Mouse (Mus musculus) forelimb bud, embryonic 11.5 days (tissue): Measurements from ENCODE around the gene Cd180.
"Not testable (repeated sequence)": the region's sequence is repeated elsewhere in the genome, so short reads cannot be mapped to it uniquely, and the experiment has no call there.

Experiments
- DNase-seq: peaks from one replicate; pipeline ENCODE4 v3.0.0-alpha.2; 2012; ENCODE audit warnings: low read depth, low spot score

Cd180 gene

DNA sequence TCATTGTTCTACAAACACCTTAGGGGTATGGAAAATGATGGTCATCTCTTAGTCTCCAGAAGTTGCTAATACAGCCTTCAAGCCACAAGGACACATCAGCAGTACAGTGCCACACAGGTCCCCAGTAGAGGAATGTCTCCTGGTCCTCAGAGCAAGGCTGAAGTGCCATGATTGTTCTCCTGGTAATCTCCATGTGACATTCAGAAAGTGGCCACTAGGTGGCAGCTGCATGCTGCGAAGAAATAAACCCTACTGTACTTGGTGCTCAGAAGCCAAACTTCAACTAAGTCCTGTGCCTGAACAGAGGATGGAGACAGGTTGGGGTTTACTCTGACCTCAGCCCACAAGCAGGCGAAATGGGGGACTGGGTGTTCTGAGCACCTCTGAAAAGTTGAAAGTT, 14.9 kb upstream of the Cd180 start:
- peak; percentile 88 for DNase-seq

DNA sequence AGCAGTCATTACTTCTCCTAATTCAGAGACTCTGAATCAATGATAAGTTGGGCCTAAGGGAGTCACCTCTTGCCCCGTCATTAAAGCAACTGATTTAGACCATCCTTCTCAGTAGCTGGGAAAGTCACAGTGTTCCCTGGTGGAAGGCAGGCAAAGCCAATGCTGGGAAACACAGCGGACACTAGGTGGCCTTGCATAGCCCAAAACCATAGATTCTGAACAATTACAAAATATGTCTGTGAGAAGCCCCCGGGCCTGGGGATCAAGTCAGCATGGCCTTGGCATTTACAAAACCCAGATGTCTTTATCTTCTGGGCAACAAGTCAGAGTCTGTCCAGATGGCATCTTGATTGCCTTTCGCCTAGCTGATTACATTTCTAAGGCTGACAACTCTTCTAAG, 8.5 kb upstream of the Cd180 start:
- DNase-seq: no peak

DNA sequence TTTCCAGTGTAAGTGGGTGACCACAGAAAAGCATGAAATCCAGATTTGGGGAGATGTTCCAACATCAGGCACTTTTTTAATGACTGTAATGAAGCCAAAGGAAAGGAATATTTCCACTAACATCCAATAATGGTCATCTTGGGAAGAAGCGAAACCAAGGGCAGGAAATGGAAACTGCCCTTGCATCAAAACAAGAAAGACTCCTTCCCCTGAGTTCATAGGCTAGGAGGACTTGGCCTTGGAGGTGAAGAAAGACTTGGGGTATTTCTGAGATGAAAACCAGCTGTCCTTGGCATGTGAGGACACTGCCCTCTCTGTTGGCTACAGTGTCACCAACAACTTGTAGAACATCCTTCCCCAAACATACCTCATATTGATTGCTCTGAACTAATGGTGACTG, 5.2 kb upstream of the Cd180 start:
- DNase-seq: no peak

DNA sequence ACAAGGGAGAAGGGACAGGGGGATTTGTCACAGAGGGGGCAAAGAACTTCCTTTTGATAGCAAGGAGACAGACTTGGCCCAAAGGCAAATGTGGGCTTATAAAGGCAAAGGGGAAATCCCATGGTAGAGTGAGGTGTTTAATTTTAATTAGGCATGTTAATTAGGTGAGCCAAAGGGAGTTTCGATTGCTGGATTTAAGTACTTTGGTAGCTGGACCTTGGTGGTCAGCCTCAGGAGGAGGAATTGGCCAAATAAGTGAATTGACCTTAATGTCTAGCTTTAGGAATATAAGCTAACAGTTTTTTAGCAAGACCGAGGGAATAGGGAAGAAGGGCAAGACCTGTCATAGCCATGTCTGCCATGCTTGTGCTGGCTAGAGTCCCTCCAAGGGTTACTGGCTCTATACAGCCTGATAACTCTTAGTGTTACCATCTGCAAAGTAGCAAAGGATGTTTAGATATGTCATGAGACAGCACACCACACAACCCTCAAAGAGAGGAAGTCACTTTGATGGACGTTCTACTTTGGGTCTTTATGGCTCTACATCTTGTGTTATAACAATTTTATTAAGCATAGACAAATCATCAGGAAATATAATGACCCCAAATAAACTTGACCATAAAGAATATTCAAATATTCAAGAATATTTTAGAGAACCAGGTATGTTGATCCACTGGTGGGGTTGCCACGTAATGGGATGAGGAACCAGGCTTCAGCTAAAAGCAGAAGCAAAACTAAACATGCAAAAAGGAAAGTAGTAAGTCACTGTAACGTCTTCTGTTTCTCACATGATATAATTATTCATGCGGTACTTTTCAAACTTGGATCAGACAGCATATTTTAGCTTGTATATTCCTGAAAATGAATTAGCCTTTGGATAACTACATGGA, 3.9 kb upstream of the Cd180 start:
- DNase-seq: no peak

DNA sequence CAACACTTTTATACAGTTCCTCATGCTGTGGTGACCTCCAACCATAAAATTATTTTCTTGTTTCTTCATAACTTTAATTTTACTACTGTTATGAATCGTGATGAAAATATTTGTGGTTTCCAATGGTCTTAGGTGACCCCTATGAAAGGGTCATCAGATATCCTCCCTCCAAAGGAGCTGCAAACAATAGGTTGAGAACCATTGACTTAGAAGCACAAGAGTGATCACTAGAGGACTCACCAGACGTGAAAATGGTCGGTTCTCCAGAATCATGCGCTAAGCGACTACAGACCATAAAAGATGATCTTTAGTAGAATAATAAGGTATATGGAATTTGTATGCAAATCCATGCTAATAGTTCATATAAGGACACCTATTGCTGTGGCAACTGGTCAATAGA, 3.2 kb upstream of the Cd180 start:
- DNase-seq: no peak

DNA sequence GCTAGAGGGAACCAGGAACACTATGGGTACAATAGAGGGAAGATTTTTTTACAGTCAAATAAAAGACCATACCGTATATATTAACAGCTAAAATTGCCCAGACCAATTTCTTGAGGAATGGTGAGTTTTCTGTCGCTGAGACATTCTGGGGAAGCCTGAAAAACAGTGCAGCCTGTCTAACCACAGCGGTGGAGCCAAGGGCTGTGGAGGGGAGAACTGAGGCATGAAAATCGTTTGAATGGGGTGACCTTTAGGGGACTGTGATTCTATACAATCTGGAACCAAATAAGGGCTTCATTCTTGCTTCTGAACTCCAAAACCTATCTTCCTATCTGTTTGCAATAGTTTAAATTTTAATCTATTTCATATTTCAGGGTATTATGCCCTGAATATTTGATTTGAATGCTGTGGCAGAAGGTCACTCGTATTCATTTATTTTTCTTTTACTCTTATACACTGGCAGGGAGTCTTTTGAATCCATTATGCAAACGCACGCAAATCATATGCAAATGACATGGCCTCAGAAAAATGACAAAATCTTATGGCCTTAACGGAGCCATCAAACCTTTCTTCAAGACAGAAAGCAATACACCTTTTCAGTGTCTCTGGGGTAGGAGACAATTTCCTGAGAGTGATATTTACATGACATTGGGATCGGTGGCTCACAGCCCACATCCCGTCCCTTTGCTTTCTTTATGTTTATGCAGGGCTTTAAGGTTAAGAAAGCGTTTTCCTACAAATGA, 1.8 kb upstream of the Cd180 start:
- DNase-seq: no peak

DNA sequence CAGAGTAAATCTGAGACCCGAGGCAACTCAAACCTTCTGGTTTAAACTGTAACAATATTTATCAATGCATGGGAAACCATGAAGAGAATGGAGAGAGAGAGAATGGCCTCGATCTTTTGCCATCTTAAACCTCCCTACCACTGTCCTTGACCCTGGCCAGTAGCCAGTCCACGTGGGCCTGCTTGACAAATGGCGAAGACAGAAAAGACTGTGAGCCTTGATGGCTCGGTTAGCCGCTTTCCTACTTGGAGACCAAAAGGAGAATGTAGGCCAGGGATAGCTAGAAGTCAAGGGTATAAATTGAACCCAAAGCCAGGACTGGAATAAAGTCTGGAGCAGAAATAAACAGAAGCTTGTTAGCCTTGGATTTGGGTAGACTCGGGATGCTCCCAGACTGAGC, 796 bp downstream of the Cd180 start:
- no peak for DNase-seq

DNA sequence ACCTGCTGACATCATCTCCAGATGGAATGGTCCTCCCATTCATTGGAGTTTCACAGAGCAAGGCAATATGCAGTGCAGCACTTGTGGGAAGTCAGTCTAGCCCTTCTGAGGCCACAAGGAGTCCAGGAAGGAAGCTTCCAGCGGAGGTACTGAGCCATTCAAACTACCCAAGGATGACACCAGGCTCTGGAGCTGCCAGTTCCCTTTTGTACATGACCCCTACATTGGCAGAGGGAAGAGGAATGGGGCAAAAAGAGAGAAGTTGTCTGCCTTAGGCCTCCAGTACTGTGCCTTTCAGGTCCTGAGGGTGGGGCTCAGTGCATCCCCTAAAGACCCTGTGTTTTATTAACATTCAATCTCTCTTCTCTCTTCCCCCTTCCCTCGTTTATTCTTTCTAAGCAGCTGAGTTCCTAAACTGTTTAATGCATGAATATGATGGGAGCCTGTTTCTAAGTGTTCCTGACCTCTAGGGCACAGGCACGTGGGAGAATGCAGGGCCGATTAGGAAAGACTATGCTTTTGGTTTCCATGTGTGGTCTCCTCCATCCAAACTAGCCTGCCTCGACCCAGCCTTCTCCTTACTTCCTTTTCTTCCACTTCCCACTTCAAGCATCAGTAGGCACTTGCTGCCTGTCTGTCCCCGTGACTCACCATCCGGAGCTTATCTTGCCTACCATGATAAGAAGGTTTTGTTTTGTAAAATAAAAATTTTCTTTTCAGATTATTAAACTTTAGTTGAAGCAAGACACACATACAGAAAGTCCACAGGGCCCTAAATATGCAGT, 2.0 kb downstream of the Cd180 start:
- DNase-seq: no peak

DNA sequence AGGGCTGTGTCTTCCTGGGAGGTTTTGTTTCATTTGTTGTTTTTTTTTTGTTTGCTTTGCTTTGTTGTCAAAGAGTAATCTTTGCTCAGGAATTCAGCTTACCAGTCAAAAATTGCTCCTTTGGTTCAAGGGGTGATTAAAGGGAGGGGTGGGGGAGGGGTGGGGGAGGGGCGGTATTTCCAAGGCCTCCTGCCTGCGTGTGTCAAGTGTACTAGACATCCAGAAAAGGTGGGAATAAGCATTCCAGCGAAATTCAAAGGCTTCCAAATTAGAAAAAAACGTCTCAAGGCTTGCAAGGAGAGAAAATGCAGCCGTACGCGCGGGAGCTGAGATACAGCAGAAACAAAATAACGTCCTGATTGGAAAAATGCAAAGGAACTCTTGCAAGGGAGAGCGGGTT, 5.0 kb downstream of the Cd180 start:
- DNase-seq: no peak

DNA sequence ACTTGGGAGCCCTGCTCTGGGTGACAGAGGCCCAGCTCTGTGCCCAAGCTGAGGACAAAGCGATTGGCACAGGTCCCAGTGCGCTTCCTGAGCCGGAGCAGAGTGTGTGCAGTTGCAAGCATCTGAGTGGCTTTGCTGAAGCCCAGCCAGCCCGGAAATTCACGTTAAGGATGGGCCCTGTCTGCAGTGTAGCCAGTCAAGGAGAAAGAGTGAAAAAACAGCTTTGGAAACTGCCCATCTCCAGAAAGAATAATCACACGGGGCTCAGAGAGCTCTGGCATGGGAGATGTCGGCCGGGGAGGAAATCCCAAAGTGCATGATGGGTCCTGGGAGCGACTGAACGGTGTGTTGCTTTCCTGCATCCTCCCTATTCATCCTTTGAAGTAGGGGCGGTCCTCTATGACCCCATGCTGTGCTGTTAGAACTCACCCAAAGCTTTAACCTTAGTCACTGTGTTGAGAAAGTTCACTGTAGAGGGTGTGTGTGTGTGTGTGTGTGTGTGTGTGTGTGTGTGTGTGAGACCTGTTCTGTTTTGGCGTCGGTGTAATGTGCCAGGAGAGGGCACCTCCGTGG, 5.5 kb downstream of the Cd180 start:
- DNase-seq: no peak

DNA sequence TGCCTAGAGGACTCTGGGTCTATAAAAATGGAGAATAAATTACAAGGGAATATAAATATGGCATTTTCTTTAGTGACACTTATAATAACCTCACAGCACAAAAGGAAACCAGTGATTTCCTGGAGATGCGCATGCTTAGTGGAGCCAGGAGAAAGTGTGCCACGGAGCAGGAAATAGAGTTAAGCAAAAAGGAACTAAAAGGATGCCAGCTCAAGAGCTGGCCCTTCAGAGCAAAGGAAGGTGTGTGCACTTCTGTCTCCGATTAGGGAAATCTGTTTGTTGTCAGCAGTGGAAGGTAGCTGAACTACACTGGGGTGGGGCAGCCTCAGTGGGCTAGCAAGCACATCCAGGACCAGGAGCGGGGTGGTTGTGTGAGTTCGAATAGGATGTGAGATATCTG, 6.8 kb downstream of the Cd180 start:
- no peak for DNase-seq

DNA sequence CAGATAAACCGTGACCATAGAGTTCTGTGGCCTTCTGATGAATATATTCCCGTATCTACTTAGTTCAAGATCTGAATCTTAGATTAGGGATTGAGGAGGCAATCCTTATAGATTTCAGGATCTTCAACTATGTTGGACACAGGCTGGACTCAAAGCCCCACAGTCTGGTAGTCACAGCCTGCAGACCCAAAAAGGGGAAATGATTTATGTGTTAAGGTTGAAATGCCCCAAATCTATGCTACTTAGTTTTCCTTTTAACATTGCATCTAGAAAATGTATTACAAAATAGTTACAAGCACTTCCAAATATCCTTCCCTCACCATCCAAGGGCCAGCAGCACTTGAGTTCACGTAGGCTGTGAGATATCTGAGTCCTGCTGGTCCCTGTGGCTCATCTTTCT, 7.4 kb downstream of the Cd180 start:
- no peak for DNase-seq

DNA sequence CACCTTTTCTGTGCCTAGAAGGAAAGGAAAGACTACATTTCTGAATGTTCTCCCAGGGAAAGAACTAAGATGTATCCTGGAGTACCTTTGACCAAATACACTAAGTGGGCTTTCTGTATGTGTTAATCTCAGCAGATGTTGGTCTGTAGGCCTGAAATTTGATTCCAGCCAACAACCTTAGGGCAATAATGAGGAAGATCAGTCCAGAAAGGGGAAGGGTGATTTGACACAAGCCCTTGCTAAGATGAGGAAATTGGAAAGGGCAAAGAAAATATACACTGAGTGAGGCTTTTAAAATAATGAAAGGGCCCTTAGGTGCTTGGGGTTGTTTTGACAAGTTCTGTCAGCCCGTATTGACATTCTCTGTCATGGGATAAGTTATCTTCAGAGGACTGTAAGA, 23.6 kb downstream of the Cd180 start:
- DNase-seq: no peak

DNA sequence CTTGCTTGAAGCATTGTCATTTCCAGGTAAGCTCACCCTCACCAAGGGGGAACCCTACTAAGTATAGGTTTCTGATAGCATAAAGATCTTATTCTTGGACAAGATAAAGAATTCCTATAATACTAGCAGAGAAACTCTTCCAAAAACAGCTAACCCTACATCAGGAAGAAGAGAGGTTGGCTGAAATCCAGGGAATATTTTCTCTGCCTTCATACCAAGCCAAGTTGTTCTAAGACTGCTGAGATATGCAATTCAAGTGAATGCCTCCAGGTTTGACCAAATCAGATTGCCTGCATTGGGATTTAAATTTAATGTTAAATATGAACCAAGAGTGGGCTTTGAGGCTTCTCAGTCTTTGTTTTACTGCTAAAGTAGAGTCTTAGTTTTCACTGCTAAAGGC, 32.1 kb downstream of the Cd180 start:
- no peak for DNase-seq

DNA sequence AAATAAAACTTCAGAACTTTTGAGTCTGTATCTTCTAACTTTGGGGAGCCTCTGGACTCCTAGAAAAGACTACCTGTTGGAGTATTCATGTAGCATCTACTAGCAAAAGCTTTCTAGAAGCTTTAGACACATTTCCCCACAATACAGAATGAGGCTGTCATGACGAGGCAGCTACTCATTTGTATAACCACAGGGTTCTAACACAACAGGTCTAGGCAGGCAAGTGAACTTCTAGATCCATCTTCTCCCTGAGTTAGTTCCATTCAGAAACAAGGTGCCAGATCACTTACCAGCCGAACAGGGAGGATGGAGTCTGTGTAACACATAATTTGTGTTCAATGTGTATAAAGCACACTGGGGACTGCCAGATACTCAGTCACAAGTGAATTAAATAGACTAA, 32.5 kb downstream of the Cd180 start:
- DNase-seq: no peak

DNA sequence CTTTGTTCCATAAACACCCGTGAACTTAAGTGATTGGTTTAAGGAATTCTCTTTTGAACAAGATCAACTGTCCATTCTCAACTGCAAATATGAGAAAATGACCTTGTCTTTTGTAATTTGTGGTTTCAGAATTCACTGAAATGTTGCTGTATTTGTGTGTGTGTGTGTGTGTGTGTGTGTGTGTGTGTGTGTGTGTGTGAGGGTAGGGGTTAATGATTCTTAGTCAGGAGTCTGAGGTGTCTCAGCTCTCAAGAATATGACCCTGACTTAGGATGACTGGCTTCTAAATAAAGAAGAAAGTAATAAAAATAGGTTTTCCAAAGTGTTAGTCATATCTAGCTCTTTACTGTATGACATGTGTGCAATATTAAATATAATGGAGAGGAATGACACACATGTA, 33.5 kb downstream of the Cd180 start:
- DNase-seq: no peak

DNA sequence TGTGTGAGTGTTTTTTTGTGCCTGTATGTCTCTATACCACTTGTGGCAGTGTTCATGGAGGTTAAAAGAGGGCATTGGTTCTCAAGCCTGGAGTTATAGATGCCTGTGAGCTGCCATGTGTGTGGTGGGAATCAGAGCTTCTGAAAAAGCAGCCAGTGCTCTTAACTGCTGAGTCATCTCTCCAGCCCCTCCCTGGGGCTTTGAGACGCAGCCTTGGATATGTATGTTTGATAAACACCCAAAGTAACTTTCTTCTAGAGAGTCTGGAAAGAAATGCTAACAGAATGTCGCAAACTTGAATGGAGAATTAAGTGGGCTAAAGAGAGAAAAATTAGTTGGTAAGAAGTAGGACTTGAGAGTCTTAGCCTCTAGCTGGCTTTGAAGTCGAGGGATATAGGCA, 34.7 kb downstream of the Cd180 start:
- no peak for DNase-seq

DNA sequence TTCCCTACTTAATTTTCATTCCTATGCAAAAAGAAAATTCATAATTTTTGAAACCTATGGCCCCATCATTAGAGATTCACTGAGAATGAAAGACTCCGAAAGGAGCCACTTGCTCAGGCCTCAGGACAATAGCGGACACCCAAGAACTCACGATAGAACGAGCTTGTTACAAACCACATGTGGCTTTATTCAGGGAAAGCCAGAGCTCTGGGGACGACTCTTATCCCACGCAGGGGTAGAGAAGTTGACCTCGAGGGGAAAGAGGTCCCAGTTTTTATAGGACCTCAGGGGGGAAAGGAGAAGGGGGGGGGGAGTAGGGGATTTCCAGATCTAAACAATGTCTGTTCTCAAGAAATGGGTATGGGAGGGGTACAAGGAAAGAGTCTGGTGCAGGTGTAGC, 35.6 kb downstream of the Cd180 start:
- not testable (repeated sequence) for DNase-seq

DNA sequence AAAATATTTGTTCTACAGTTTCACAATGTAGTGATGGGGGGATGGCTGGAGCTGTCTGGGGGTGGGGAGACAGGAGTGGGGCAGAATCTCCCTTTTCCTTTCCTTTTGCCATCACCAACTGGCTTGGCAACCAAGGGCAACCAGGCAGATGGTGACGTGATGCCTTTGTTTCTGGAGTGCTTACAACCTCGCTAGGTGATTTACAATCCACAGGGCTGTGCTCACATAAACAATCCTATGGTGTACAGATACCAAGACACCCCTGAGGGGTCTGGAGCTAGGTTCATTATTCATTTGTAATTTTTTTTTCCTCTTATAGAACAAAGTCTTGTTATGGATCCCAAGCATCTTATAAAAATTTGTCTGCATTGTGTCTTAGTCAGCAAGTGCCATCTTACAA, 39.7 kb downstream of the Cd180 start:
- DNase-seq: no peak

DNA sequence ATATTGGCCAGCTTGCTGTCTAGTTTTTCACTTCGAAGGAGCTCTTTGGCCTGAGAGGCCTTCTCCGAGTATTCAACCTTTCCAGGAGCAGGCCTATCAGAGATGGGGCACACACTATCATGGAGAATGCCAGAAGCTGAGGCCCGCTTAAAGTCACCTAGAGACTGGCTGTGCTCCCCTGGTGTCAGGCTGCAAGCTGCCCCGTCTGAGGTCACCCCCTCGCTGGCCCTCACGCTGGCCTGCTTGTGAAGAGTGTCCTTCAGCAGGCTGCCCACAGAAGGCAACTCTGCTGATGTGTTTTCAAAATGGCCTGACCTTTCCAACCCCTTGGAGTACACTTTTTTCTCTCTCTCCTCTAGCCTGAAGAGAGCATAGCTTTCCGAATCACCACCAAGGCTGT, 44.5 kb downstream of the Cd180 start:
- no peak for DNase-seq

DNA sequence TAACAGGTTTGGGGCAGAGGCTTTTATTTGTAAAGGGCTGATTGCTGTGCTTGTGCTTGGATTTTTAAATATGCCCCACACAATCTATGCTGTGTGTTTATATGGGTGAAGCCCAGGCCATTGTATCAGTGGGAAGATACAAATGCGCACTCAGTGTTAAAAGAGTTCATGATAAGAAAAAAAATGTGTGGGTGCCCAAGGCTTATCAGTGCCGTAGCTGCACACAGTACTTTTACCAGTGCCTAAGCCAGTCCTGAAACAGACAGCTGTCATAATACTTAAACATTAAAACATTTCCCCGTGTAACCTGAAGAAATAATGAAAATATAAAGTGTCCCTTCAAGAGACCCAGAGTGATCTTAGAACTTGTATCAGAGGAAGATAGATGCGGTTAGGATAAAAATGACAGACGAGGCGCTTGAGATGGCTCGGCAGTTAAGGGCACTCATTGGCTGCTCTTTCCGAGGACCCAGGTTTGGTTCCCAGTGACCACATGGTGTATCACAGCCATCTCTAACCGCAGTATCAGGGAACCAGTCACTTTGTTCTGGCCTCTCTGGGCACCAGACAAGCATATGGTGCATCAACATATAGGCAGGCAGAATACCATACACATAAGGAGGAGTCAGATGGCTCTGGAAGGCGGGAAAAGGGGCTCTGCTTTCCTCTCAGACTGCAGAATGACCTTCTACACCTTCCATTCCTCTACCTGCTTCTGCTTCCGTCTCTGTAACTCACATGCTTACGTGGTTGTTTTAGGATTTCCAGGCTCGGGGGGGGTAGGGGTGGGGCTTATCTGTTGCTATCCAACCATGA, 46.6 kb downstream of the Cd180 start:
- DNase-seq: no peak
